Mouse (Mus musculus): ENCODE measurements around the gene Epha6. TPM values are rescaled to one million over a fixed set of nuclear protein-coding genes. Genes with fewer than 3 reads are reported as not detected.

The Epha6 gene
- total RNA-seq, 2 experiments from 2014 or later: 0.23 to 0.40 TPM

GRCm38 (mm10) chr16:59639985-59640384 is 965.3 kb downstream of the Epha6 start:
- no peak for DNase-seq

GRCm38 (mm10) chr16:59639102-59639691 is 966.1 kb downstream of the Epha6 start, which contains the start of gene Arl6:
TSS of gene Arl6 (minus strand) at chr16:59639391.
- peak; percentile 97 for DNase-seq

- DNase-seq: no peak
Measured at GRCm38 (mm10) chr16:59634598-59634997, 970.7 kb downstream of the Epha6 start.

DNA sequence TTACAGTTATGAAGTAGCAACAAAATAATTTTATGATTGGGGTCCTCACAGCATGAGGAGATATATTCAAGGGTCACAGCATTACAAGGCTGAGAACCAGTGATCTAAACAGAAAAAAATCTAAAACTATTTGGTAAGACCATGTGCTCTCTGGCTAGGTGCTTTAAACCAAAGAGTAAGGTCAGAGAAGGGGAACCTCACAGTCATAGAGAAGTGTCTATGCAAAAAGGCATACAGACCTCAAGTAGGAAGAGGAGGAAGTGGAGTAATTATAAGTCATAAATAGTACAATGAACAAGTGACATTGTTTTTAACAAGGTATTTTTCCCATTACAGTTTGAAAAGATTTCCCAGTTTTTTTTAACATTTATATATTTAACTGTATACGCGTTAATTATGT is 983.8 kb downstream of the Epha6 start:
- DNase-seq: no peak

DNA sequence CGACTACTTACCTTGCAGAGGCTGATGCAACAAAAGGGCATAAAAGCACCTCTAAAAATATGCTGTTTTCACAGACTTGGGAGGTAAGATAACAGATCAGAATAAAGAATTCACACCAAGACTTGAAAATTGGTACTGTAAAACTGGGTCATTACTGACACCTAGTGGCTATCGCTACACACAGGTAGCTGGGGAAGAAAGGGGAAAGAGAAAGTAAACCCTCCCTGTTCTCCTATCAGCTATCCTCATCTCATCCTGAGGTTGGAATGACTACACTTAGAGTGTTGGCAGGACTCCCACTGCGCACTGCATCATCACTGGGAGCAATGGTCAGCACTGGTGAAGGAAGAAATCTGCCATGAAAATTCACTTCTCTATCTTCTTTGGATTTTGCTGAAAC is 988.2 kb downstream of the Epha6 start:
- peak; percentile 27 for DNase-seq

DNA sequence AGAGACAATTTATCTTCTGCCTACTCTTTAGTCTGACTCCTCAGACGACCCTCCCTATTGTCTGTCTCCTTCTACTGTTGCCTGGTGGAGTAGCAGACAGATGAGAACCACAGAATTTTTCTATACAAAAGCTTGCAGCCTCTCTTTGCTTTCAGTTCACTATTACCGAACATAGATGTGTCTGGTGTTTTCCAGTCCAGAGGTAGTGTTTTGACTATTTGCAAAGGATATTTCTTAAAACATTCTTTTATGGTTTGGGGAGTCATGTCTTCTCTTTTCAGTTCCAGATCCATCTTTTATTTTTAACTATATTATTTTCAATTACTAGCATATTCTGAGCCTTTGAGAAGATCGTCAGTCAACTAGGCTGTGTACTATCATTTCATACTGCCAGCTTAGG is 989.7 kb downstream of the Epha6 start:
- DNase-seq: no peak

- DNase-seq: no peak
Measured at GRCm38 (mm10) chr16:59610750-59611149, 994.6 kb downstream of the Epha6 start.

DNA sequence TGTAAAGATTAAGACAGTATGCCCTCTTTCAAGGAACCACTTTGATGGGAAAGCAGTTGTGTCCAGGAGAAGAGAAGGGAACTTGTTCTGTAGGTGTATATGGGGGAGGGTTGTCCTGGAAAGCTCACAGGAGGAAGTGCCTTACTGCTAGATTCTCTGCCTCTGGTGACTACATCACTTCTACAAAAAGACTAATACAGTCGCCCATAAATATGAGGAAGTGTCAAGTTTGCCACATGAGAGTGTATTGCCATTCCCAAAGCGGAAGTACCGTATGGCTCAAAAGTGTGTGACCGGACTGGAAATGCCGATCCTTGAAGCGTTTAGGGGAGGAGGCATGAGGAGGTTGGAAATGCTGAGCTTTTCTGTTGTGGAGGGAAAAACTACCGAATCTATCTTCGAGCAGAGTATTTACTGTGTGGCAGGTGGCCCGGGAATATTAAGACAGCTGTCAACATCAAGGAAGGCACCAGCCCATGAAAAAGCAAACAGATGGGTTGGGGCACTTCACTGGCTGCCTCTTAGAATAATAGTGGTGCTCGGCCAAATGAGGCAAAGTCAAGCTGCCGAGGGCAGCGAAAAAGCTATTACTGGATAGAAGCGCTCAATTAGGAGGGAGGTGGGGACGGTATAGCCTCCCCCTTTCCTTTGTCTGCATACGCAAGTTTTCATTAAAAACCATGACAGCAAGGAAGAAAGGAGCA is 1001.1 kb downstream of the Epha6 start:
- no peak for DNase-seq

Small RNA genes within 50 kb of the gene (microRNA-seq; reads per million reads assigned to microRNA genes)
- gene Gm24755: 0 reads per million in 2 experiments

Data from gastrocnemius, postnatal 10 days (tissue).